Comparison of ENCODE assay signal across 19 mouse cellular contexts in the genomic region with DNA sequence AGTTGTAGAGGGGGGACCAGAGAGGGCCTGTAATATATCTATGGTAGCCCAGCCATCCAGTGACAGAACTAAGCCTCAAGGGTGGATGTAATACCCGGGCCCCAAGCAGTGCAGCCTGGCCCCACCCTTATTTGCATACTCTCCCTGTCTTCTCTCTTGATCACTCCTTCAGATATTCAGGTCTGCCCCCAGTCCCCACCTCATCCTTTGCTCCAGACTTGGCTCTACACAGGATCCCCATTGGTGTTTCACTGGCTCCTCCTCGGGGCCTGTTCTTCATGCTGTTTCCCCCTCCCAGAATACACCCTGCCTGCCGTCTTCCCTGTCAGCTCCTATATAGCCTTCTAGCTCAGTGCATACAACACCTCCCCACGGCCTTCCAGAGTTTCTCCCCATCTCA. TPM values are rescaled to one million over a fixed set of nuclear protein-coding genes. Genes with fewer than 3 reads are reported as not detected.
DNase-seq lines count a peak whose midpoint lies in the region; ATAC-seq and TF ChIP-seq lines count a peak whose summit lies in the region.
"Had no signal": no experiment of that assay in that cellular context is flagged by ENCODE, and none has a peak within 500 bp of the region (broad histone marks: within the 10 kb centered on the region; RNA-seq: fewer than 3 reads in every experiment).

No protein-coding gene starts in this region.

- DNase-seq in heart, embryonic 10.5 days (ENCODE audit: low spot score) = no peak
- peak; percentile 67 for DNase-seq in R1 (ENCODE audit: low read depth, low spot score)
- no peak for DNase-seq in adrenal gland, postnatal 25 days
- DNase-seq in embryo, embryonic 10 days (ENCODE audit: low spot score) = no peak
- DNase-seq: adrenal gland, postnatal 10 days; gastrocnemius, postnatal 14 days; kidney, adult 2 months; kidney, postnatal 10 days; lung, adult 2 months; right cerebral cortex, postnatal 14 days had no signal

- H3K9ac ChIP-seq in heart, embryonic 12.5 days = no peak overlapping the region
- H3K9ac ChIP-seq in ES-Bruce4 (ENCODE audit: low read depth, poor library complexity, severe bottlenecking) = no peak overlapping the region
- no peak overlapping the region for H3K9ac ChIP-seq in intestine, embryonic 16.5 days (ENCODE audit: low read depth, low read length)
- H3K9ac ChIP-seq: forebrain, embryonic 15.5 days; midbrain, embryonic 13.5 days had no signal

- ATAC-seq in heart, embryonic 12.5 days (ENCODE audit: insufficient number of reproducible peaks, low FRiP score) = no peak
- no peak for ATAC-seq in intestine, embryonic 16.5 days
- ATAC-seq: activated CD4-positive, CD25-positive, alpha-beta regulatory T cell, adult 4 months; forebrain, embryonic 15.5 days; midbrain, embryonic 13.5 days had no signal

- WGBS in heart, embryonic 10.5 days = 60% methylated on average over 4 of the region's 4 CpGs
- 57% methylated on average over 4 of the region's 4 CpGs for WGBS in heart, embryonic 12.5 days
- 51% methylated on average over 4 of the region's 4 CpGs for WGBS in intestine, embryonic 16.5 days

- H3K27me3 ChIP-seq in heart, embryonic 10.5 days (ENCODE audit: insufficient read depth, poor library complexity, severe bottlenecking) = no peaks in the 10 kb centered on the region
- no peaks in the 10 kb centered on the region for H3K27me3 ChIP-seq in heart, embryonic 12.5 days (replicated peaks)
- H3K27me3 ChIP-seq in ES-Bruce4 (ENCODE audit: control insufficient read depth, insufficient read depth, low read length, poor library complexity, severe bottlenecking) = no peaks in the 10 kb centered on the region
- no peaks in the 10 kb centered on the region for H3K27me3 ChIP-seq in intestine, embryonic 16.5 days (replicated peaks; ENCODE audit: control insufficient read depth, insufficient read depth, low read length)
- H3K27me3 ChIP-seq: forebrain, embryonic 15.5 days; midbrain, embryonic 13.5 days; Patski had no signal

- no peak for TF ChIP-seq CTCF in ES-Bruce4 (IDR thresholded peaks at IDR 0.05; ENCODE audit: low read depth, low read length)

- H3K4me2 ChIP-seq in heart, embryonic 12.5 days = no peak overlapping the region
- H3K4me2 ChIP-seq in intestine, embryonic 16.5 days (ENCODE audit: low read depth, low read length) = no peak overlapping the region
- H3K4me2 ChIP-seq: forebrain, embryonic 15.5 days; liver, embryonic 11.5 days; midbrain, embryonic 13.5 days had no signal

- no peaks in the 10 kb centered on the region for H3K9me3 ChIP-seq in heart, embryonic 10.5 days
- H3K9me3 ChIP-seq in heart, embryonic 12.5 days (replicated peaks) = no peaks in the 10 kb centered on the region
- no peaks in the 10 kb centered on the region for H3K9me3 ChIP-seq in ES-Bruce4 (replicated peaks; ENCODE audit: control insufficient read depth, insufficient read depth, low read length, poor library complexity, severe bottlenecking)
- no peaks in the 10 kb centered on the region for H3K9me3 ChIP-seq in intestine, embryonic 16.5 days (ENCODE audit: control insufficient read depth, low read length)
- H3K9me3 ChIP-seq: forebrain, embryonic 15.5 days; G1E; midbrain, embryonic 13.5 days had no signal

- TF ChIP-seq EP300 in ES-Bruce4 (IDR thresholded peaks at IDR 0.05; ENCODE audit: insufficient read depth, low read depth, low read length) = no peak

- H3K36me3 ChIP-seq in heart, embryonic 10.5 days = no peaks in the 10 kb centered on the region
- no peaks in the 10 kb centered on the region for H3K36me3 ChIP-seq in heart, embryonic 12.5 days
- no peaks in the 10 kb centered on the region for H3K36me3 ChIP-seq in ES-Bruce4 (ENCODE audit: control insufficient read depth, insufficient read depth, low read length, poor library complexity, severe bottlenecking)
- H3K36me3 ChIP-seq in intestine, embryonic 16.5 days (ENCODE audit: control insufficient read depth, insufficient read depth, low read length) = no peaks in the 10 kb centered on the region
- H3K36me3 ChIP-seq: forebrain, embryonic 15.5 days; G1E; midbrain, embryonic 13.5 days had no signal

- 0 out of 2 replicates have a peak overlapping the region, but pooled peaks have one; percentile 76 for H3K27ac ChIP-seq in heart, embryonic 10.5 days
- H3K27ac ChIP-seq in heart, embryonic 12.5 days (ENCODE audit: poor library complexity, severe bottlenecking) = no peak overlapping the region
- H3K27ac ChIP-seq in ES-Bruce4 (ENCODE audit: insufficient read depth, low read length) = 0 out of 2 replicates have a peak overlapping the region, but pooled peaks have one; percentile 20
- peak overlapping the region; percentile 86 for H3K27ac ChIP-seq in intestine, embryonic 16.5 days (ENCODE audit: low read length)
- H3K27ac ChIP-seq: forebrain, embryonic 15.5 days; midbrain, embryonic 13.5 days had no signal

- H3K4me1 ChIP-seq in heart, embryonic 10.5 days = peaks cover 99% of the 10 kb centered on the region
- H3K4me1 ChIP-seq in heart, embryonic 12.5 days (replicated peaks) = peaks cover 98% of the 10 kb centered on the region
- H3K4me1 ChIP-seq in ES-Bruce4 (ENCODE audit: control insufficient read depth, insufficient read depth, low read length) = peaks cover 25% of the 10 kb centered on the region
- H3K4me1 ChIP-seq in intestine, embryonic 16.5 days (ENCODE audit: control insufficient read depth, insufficient read depth, low read length) = peaks cover 81% of the 10 kb centered on the region

- no peak overlapping the region for H3K4me3 ChIP-seq in heart, embryonic 10.5 days
- H3K4me3 ChIP-seq in heart, embryonic 12.5 days = no peak overlapping the region
- H3K4me3 ChIP-seq in ES-Bruce4 (ENCODE audit: low read depth, low read length) = no peak overlapping the region
- no peak overlapping the region for H3K4me3 ChIP-seq in intestine, embryonic 16.5 days (ENCODE audit: low read length)
- H3K4me3 ChIP-seq: forebrain, embryonic 15.5 days; midbrain, embryonic 13.5 days had no signal

- no peak for TF ChIP-seq POLR2A in ES-Bruce4 (IDR thresholded peaks at IDR 0.05; ENCODE audit: insufficient read depth, low read length)

RNA-seq across cellular contexts. Expression of a gene that starts 57.3 kb away (rescaled TPM):
- 47.6 and 49.0 TPM in 2 replicates for polyA plus RNA-seq in heart, embryonic 10.5 days (2016; fragmentation: Nextera tagmentation; extraction: Ambion mirVana)
- 55.6 and 62.5 TPM in 2 replicates for polyA plus RNA-seq in heart, embryonic 12.5 days (2016; fragmentation: Nextera tagmentation; extraction: Ambion mirVana)
- polyA plus RNA-seq in ES-Bruce4 (2011; ENCODE audit: insufficient read depth, insufficient read length, low read depth, missing spikeins) = 29.4 and 37.3 TPM in 2 replicates
- 27.0 and 28.7 TPM in 2 replicates for polyA plus RNA-seq in intestine, embryonic 16.5 days (2015; fragmentation: Nextera tagmentation; extraction: Ambion mirVana)
- total RNA-seq in adrenal gland, postnatal 25 days (2021) = 96.1 and 137 TPM in 2 replicates
